In the genomic region with DNA sequence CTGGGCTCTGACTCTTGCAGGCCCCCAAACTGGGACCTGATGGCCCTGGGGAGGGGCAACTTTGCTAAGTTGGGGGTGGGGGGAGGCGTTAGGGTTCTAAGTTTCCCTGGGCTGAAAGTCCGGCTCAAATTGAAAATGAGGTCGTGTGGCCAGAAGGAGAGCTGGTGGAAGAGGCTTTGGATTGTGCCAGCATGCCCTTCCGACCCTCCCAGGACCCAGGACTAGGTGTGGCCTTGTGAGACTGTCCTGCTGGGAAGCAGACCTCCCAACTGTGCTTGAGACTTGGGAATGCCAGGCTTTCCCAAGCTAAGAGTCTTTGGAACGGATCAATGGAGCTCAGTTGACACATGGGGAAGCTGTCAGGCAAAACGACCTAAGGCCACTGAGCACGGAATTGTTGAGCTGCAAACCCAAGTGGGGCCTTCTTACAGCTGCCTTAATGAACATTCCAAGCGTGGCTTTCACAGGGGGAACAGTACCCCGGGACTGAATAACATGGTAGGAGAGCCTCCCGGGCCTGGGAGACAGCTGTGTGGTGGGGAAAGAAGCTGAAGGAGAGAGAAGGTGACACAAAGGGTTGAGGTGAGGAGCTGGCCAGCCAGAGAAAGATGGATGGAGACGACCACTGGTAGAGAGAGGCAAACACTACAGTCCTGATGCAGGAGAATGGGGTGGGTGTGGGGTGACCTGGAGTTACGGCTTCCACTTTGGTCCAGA, we compare ENCODE assay signal across 8 mouse cellular contexts. TPM values are rescaled to one million over a fixed set of nuclear protein-coding genes. Genes with fewer than 3 reads are reported as not detected.
DNase-seq lines count a peak whose midpoint lies in the region; ATAC-seq and TF ChIP-seq lines count a peak whose summit lies in the region.

No protein-coding gene starts in this region.

- H3K4me3 ChIP-seq in gastrocnemius, adult 2 months, result peak overlapping the region; percentile 68
- peak overlapping the region; percentile 48; the same call in 1 of the 2 replicates for H3K4me3 ChIP-seq in forebrain, embryonic 12.5 days (replicated peaks)
- H3K4me3 ChIP-seq in kidney, embryonic 14.5 days (ENCODE audit: low read length), result peak overlapping the region; percentile 53
- peak overlapping the region; percentile 47 for H3K4me3 ChIP-seq in midbrain, embryonic 15.5 days

- H3K36me3 ChIP-seq in forebrain, embryonic 12.5 days (replicated peaks), result peaks cover 23% of the 10 kb centered on the region
- peaks cover 17% of the 10 kb centered on the region for H3K36me3 ChIP-seq in kidney, embryonic 14.5 days (ENCODE audit: control insufficient read depth, insufficient read depth, low read length)
- H3K36me3 ChIP-seq in midbrain, embryonic 15.5 days (replicated peaks), result peaks cover 9% of the 10 kb centered on the region; the same call in 1 of the 2 replicates

- H3K9ac ChIP-seq in forebrain, embryonic 12.5 days, result no peak overlapping the region
- peak overlapping the region; percentile 69; the same call in 1 of the 2 replicates for H3K9ac ChIP-seq in kidney, embryonic 14.5 days (ENCODE audit: low read depth, low read length)
- no peak overlapping the region for H3K9ac ChIP-seq in midbrain, embryonic 15.5 days

- WGBS in forebrain, embryonic 12.5 days, result 45% methylated on average over 12 of the region's 12 CpGs
- WGBS in kidney, embryonic 14.5 days, result 35% methylated on average over 12 of the region's 12 CpGs
- WGBS in midbrain, embryonic 15.5 days, result 37% methylated on average over 12 of the region's 12 CpGs

- H3K9me3 ChIP-seq in forebrain, embryonic 12.5 days, result no peaks in the 10 kb centered on the region
- no peaks in the 10 kb centered on the region for H3K9me3 ChIP-seq in kidney, embryonic 14.5 days (ENCODE audit: control insufficient read depth, low read length)
- no peaks in the 10 kb centered on the region for H3K9me3 ChIP-seq in midbrain, embryonic 15.5 days

- intact Hi-C loops in gastrocnemius, adult 2 months (cut with DNase I), result no loop called here
- intact Hi-C loops in gastrocnemius, postnatal 36 days (cut with DNase I), result no loop called here

- H3K4me2 ChIP-seq in forebrain, embryonic 12.5 days, result peak overlapping the region; percentile 92
- peak overlapping the region; percentile 100 for H3K4me2 ChIP-seq in kidney, embryonic 14.5 days (replicated peaks; ENCODE audit: low read depth, low read length)
- H3K4me2 ChIP-seq in midbrain, embryonic 15.5 days, result peak overlapping the region; percentile 95

- ATAC-seq in forebrain, embryonic 12.5 days (ENCODE audit: low FRiP score), result no peak; the same call in 1 of the 2 replicates
- peak; percentile 37 for ATAC-seq in kidney, embryonic 14.5 days (ENCODE audit: low FRiP score, low TSS enrichment)
- no peak for ATAC-seq in midbrain, embryonic 15.5 days (replicated peaks)

- H3K27ac ChIP-seq in gastrocnemius, adult 2 months, result peak overlapping the region; percentile 60
- no peak overlapping the region for H3K27ac ChIP-seq in forebrain, embryonic 12.5 days
- H3K27ac ChIP-seq in kidney, embryonic 14.5 days (ENCODE audit: low read depth, low read length), result peak overlapping the region; percentile 83
- H3K27ac ChIP-seq in midbrain, embryonic 15.5 days, result no peak overlapping the region

- TF ChIP-seq CTCF in gastrocnemius, adult 2 months (IDR thresholded peaks at IDR 0.05), result no peak

- peaks cover 27% of the 10 kb centered on the region for H3K4me1 ChIP-seq in forebrain, embryonic 12.5 days
- peaks cover 36% of the 10 kb centered on the region for H3K4me1 ChIP-seq in kidney, embryonic 14.5 days (ENCODE audit: control insufficient read depth, insufficient read depth, low read length)
- H3K4me1 ChIP-seq in midbrain, embryonic 15.5 days, result peaks cover 17% of the 10 kb centered on the region

- no peak for DNase-seq in gastrocnemius, adult 2 months
- no peak for DNase-seq in gastrocnemius, postnatal 36 days
- no peak for DNase-seq in thymus, postnatal 0 days (ENCODE audit: low spot score)
- DNase-seq in right cerebral cortex, postnatal 14 days, result no peak
- DNase-seq in cerebellum, adult 11-12 months, result no peak

- H3K27me3 ChIP-seq in forebrain, embryonic 12.5 days, result peaks cover 33% of the 10 kb centered on the region
- no peaks in the 10 kb centered on the region for H3K27me3 ChIP-seq in kidney, embryonic 14.5 days (ENCODE audit: control insufficient read depth, insufficient read depth, low read length)
- H3K27me3 ChIP-seq in midbrain, embryonic 15.5 days (replicated peaks), result peaks cover 14% of the 10 kb centered on the region

RNA-seq across cellular contexts. Expression of a gene that starts 11.7 kb away (rescaled TPM):
- 1 to 10 TPM; 4.0 to 8.8 TPM for total RNA-seq in gastrocnemius, adult 2 months (2021)
- 1 to 10 TPM; 3.4 to 4.0 TPM for total RNA-seq in gastrocnemius, postnatal 36 days (2021)
- polyA plus RNA-seq in forebrain, embryonic 12.5 days (2016; fragmentation: Nextera tagmentation; extraction: Ambion mirVana), result 1.2 and 2.0 TPM in 2 replicates
- polyA plus RNA-seq in kidney, embryonic 14.5 days (2014; fragmentation: Nextera tagmentation; extraction: Ambion mirVana), result 3.4 and 3.6 TPM in 2 replicates
- polyA plus RNA-seq in midbrain, embryonic 15.5 days (2015; fragmentation: Nextera tagmentation; extraction: Ambion mirVana), result 0.80 and 1.0 TPM in 2 replicates
- polyA plus RNA-seq in thymus, postnatal 0 days (2015; fragmentation: Nextera tagmentation; extraction: Ambion mirVana), result 7.2 and 8.7 TPM in 2 replicates

RNA-seq across cellular contexts. Expression of a gene that starts 29.9 kb away (rescaled TPM):
- total RNA-seq in gastrocnemius, adult 2 months (2021), result 10 to 100 TPM; 19.4 to 20.1 TPM
- total RNA-seq in gastrocnemius, postnatal 36 days (2021), result 10 to 100 TPM; 15.2 to 16.1 TPM
- polyA plus RNA-seq in forebrain, embryonic 12.5 days (2016; fragmentation: Nextera tagmentation; extraction: Ambion mirVana), result 30.1 and 30.8 TPM in 2 replicates
- polyA plus RNA-seq in kidney, embryonic 14.5 days (2014; fragmentation: Nextera tagmentation; extraction: Ambion mirVana), result 10.9 and 17.0 TPM in 2 replicates
- polyA plus RNA-seq in midbrain, embryonic 15.5 days (2015; fragmentation: Nextera tagmentation; extraction: Ambion mirVana), result 29.2 and 37.1 TPM in 2 replicates
- 12.8 and 15.2 TPM in 2 replicates for polyA plus RNA-seq in thymus, postnatal 0 days (2015; fragmentation: Nextera tagmentation; extraction: Ambion mirVana)

RNA-seq across cellular contexts. Expression of a gene that starts 45.2 kb away (rescaled TPM):
- total RNA-seq in gastrocnemius, adult 2 months (2021), result 10 to 100 TPM; 26.1 to 36.7 TPM
- total RNA-seq in gastrocnemius, postnatal 36 days (2021), result 10 to 100 TPM; 23.2 to 30.0 TPM
- polyA plus RNA-seq in forebrain, embryonic 12.5 days (2016; fragmentation: Nextera tagmentation; extraction: Ambion mirVana), result 41.3 and 43.6 TPM in 2 replicates
- polyA plus RNA-seq in kidney, embryonic 14.5 days (2014; fragmentation: Nextera tagmentation; extraction: Ambion mirVana), result 45.8 and 63.1 TPM in 2 replicates
- polyA plus RNA-seq in midbrain, embryonic 15.5 days (2015; fragmentation: Nextera tagmentation; extraction: Ambion mirVana), result 47.9 and 54.9 TPM in 2 replicates
- polyA plus RNA-seq in thymus, postnatal 0 days (2015; fragmentation: Nextera tagmentation; extraction: Ambion mirVana), result 30.0 and 37.4 TPM in 2 replicates

Comparison
In these comparisons a context has a peak if more than half of its experiments do, and no peak if none do; other contexts are left out.
1. H3K27ac ChIP-seq: peak in gastrocnemius, adult 2 months (single experiment) and kidney, embryonic 14.5 days (single experiment); none in forebrain, embryonic 12.5 days (single experiment) and midbrain, embryonic 15.5 days (single experiment).
2. Peak in every context shown above with its lines, with median percentiles within 50 percentile points of each other: H3K4me3 ChIP-seq and H3K4me2 ChIP-seq.